Mouse (Mus musculus) layer of hippocampus, adult 2 months (tissue): ENCODE measurements around the gene Sel1l3. TPM values are rescaled to one million over a fixed set of nuclear protein-coding genes. Genes with fewer than 3 reads are reported as not detected.

Experiments
- DNase-seq, 2 experiments: peaks; one replicate each; pipeline ENCODE4 v3.0.0; 2022; ENCODE audit warnings: low spot score in 2 of 2
- H3K27ac ChIP-seq: fragments of 200-600 bp; 2 replicates; pipeline ENCODE4 v1.8.1; 2022
- H3K4me3 ChIP-seq: fragments of 200-600 bp; 2 replicates; pipeline ENCODE4 v1.8.1; 2022; ENCODE audit warnings: mild to moderate bottlenecking
- CTCF ChIP-seq: fragments of 200-600 bp; conservative IDR thresholded peaks from 2 replicates; pipeline ENCODE4 v1.8.1; 2022; ENCODE audit warnings: antibody characterized with exemption, mild to moderate bottlenecking, moderate library complexity
- total RNA-seq, 2 experiments: library from RNA; stranded (reverse); gene quantifications; 2 replicates each; pipeline ENCODE4 v1.2.3; 2021

Gene Sel1l3
- total RNA-seq, 2 experiments from 2014 or later: 38.3 to 40.7 TPM

- no peak for DNase-seq
- H3K27ac ChIP-seq: no peak overlapping the region
- H3K4me3 ChIP-seq: no peak overlapping the region
- no peak for TF ChIP-seq CTCF
These were observed 26.2 kb upstream of the Sel1l3 start for GRCm38 (mm10) chr5:53239831-53240440.

GRCm38 (mm10) chr5:53239189-53239588, 25.5 kb upstream of the Sel1l3 start:
- Histone ChIP-seq H3K27ac (no peak overlapping the region), H3K4me3 (no peak overlapping the region)
- DNase-seq: no peak
- no peak for TF ChIP-seq CTCF

GRCm38 (mm10) chr5:53238761-53239160, 25.0 kb upstream of the Sel1l3 start:
- Histone ChIP-seq H3K4me3 (no peak overlapping the region), H3K27ac (no peak overlapping the region)
- no peak for TF ChIP-seq CTCF
- DNase-seq: no peak

GRCm38 (mm10) chr5:53236749-53237148, 23.0 kb upstream of the Sel1l3 start:
- Histone ChIP-seq H3K27ac (no peak overlapping the region), H3K4me3 (no peak overlapping the region)
- no peak for DNase-seq
- TF ChIP-seq CTCF: no peak

GRCm38 (mm10) chr5:53236136-53236535, 22.4 kb upstream of the Sel1l3 start:
- DNase-seq: no peak
- no peak overlapping the region for H3K4me3 ChIP-seq
- TF ChIP-seq CTCF: no peak
- no peak overlapping the region for H3K27ac ChIP-seq

GRCm38 (mm10) chr5:53235551-53235950, 21.8 kb upstream of the Sel1l3 start:
- H3K27ac ChIP-seq: no peak overlapping the region
- no peak for DNase-seq
- TF ChIP-seq CTCF: no peak
- no peak overlapping the region for H3K4me3 ChIP-seq

GRCm38 (mm10) chr5:53230560-53230959, 16.8 kb upstream of the Sel1l3 start:
- no peak for DNase-seq
- TF ChIP-seq CTCF: no peak
- H3K4me3 ChIP-seq: no peak overlapping the region
- no peak overlapping the region for H3K27ac ChIP-seq

GRCm38 (mm10) chr5:53225434-53225833, 11.7 kb upstream of the Sel1l3 start:
- H3K27ac ChIP-seq: no peak overlapping the region
- DNase-seq: no peak
- no peak overlapping the region for H3K4me3 ChIP-seq
- no peak for TF ChIP-seq CTCF

GRCm38 (mm10) chr5:53214801-53215200, 1.1 kb upstream of the Sel1l3 start:
- no peak overlapping the region for H3K4me3 ChIP-seq
- no peak for DNase-seq
- H3K27ac ChIP-seq: peak overlapping the region; percentile 92; the same call in 1 of the 2 replicates
- no peak for TF ChIP-seq CTCF

GRCm38 (mm10) chr5:53214362-53214761, 635 bp upstream of the Sel1l3 start:
- no peak for TF ChIP-seq CTCF
- Histone ChIP-seq H3K4me3 (peak overlapping the region; percentile 86), H3K27ac (peak overlapping the region; percentile 92)
- no peak for DNase-seq

- Histone ChIP-seq H3K4me3 (peak overlapping the region; percentile 86), H3K27ac (peak overlapping the region; percentile 92)
- DNase-seq: peak in 1 of 2 experiments; percentile 30
- TF ChIP-seq CTCF: no peak
These were observed 681 bp downstream of the Sel1l3 start for GRCm38 (mm10) chr5:53212782-53213710.

GRCm38 (mm10) chr5:53212087-53212781, 1.5 kb downstream of the Sel1l3 start:
- DNase-seq: no peak
- H3K27ac ChIP-seq: peak overlapping the region; percentile 92; the same call in 1 of the 2 replicates
- TF ChIP-seq CTCF: no peak
- H3K4me3 ChIP-seq: peak overlapping the region; percentile 86

- Histone ChIP-seq H3K4me3 (peak overlapping the region; percentile 18; the same call in 1 of the 2 replicates), H3K27ac (no peak overlapping the region)
- no peak for TF ChIP-seq CTCF
- peak in 1 of 2 experiments; percentile 42 for DNase-seq
These were observed 2.5 kb downstream of the Sel1l3 start for GRCm38 (mm10) chr5:53211241-53211640.
